Mouse (Mus musculus) adrenal gland, adult (tissue): ENCODE data around the gene Ifit1bl1.

ENCODE experiments used
- DNase-seq, 2 experiments: peaks; one replicate each; pipeline ENCODE4 v3.0.0; 2022 to 2023; ENCODE audit warnings: low spot score in 1 of 2; ENCODE audit not compliant: inconsistent age in 2 of 2

Gene Ifit1bl1

DNA sequence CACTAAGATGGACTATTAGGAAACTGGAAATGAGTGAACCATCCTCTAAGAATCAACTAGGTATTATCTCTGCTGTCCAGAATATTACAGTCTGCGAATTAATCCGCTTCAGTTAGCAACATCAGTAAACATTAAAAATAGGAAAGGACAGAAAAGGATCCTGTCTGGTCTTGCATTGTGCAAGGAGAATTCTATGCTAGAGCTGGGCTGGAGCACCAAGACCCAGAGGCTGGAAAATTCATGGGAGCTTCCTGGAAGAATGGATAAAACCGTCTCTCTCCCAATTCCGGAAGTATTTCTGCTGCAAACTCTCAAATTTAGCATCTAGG is 51.6 kb downstream of the Ifit1bl1 start:
- no peak for DNase-seq

GRCm38 (mm10) chr19:34547976-34548375 is 53.8 kb downstream of the Ifit1bl1 start:
- peak; percentile 79 to 94 for DNase-seq

DNA sequence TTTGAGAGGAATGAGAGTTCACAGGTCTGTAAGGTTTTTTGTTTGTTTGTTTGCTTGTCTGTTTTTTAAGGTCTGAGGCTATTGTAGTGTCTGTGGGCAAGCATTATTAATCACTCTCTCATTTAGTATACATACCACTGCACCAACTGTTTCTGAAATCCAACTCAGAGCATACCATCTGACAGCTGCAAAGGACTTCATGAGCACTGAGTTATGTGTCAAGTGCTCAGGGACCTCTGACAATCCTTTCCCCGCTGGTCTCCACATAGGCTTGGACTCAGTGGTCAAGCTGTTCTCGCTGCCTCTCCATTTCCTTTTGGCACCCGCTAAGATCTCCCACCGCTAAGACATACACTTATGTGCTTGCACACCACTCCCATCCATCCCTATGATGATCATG is 55.5 kb downstream of the Ifit1bl1 start:
- DNase-seq = no peak
